Mouse (Mus musculus): ENCODE data around the gene Grpel1. TPM values are rescaled to one million over a fixed set of nuclear protein-coding genes. Genes with fewer than 3 reads are reported as not detected.

Gene Grpel1
- polyA plus RNA-seq, 1 experiment from 2014 or later = 47.0 TPM

DNA sequence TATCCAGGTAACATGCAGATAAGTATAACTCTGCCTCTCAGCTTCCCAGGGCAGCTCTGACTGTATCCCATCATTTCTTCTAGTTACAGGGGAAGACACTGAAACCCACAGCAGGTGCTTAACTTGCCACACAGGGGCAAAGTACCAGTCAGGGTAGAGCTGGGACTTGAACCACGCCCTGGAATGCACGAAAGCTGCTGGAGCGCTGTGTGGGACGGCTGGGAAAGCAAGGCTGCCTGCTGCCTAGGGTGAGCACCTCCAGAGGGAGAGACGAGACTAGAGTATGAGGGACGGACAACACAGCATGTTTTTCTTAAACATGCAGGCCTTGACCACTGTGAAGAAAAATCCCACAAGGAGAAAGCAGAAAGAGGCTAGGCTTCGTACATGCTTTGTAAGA lies 40.4 kb downstream of the Grpel1 start:
- ATAC-seq (no peak), DNase-seq (ENCODE audit: low read depth, low spot score) (no peak)
- CTCF ChIA-PET = interaction anchor here (1.4 to 1.9 kb wide), 2 partner anchors 22 to 33 kb away, joined by 3 to 5 read pairs; partner anchors contain the start of gene Tada2b
- no peak for TF ChIP-seq CTCF (IDR thresholded peaks at IDR 0.05)
- POLR2A ChIA-PET = no interaction called here
- in situ Hi-C loops (cut with MboI; ENCODE audit: low pct_unique_long_range_greater_than_20kb) = no loop called here
- no peaks in the 10 kb centered on the region for H3K27me3 ChIP-seq

DNA sequence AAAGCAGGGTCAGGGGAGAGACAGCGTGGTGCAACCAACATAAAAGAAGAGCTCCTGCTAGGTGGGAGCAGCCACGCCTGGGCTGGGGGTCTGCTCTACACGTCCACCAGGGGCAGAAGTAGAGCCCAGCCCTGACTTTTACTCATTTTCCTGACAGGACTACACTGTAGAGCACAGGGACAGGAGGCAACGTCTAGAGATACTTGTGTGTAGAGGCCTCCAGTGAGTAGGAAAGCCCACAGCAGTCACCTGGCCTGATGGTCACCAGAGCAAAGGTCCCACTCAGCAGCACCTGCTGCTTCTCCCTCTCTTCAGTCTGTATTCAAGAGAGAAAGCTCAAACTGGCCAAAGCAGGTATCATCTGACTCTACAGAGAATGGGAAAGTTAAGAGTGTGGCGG lies 40.8 kb downstream of the Grpel1 start:
- POLR2A ChIA-PET = no interaction called here

DNA sequence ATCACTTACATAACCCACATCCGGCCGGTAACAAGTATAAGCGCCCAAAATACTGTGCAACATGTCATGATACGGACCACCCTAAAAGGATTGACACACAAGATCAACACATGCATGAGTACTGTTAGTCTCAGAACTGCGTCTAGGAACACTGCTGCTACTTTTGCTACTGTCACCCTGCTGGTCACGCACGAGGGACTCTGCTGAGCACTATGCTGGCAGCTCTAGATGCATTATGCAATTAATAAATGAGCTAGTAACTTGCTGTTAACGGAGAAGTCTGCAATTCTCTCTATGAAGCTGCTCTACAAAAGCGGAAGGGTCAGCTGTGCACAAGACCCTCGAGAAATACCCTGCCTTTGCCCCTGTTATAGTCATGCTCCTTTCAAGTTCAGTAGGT lies 43.6 kb downstream of the Grpel1 start:
- DNase-seq (ENCODE audit: low read depth, low spot score) (no peak), ATAC-seq (no peak)
- H3K27me3 ChIP-seq = no peaks in the 10 kb centered on the region
- no peak for TF ChIP-seq CTCF (IDR thresholded peaks at IDR 0.05)
- CTCF ChIA-PET = interaction anchor here (1.0 to 2.5 kb wide), 3 partner anchors 7 to 20 kb away, joined by 4 to 7 read pairs (median 5); no protein-coding TSS in a partner anchor
- POLR2A ChIA-PET = no interaction called here
- in situ Hi-C loops (cut with MboI; ENCODE audit: low pct_unique_long_range_greater_than_20kb) = no loop called here

More for the DNA sequence above, 40.8 kb downstream of the Grpel1 start:
- DNase-seq (ENCODE audit: low read depth, low spot score) (no peak), ATAC-seq (no peak)
- no peak for TF ChIP-seq CTCF (IDR thresholded peaks at IDR 0.05)
- CTCF ChIA-PET = interaction anchor here (1.4 kb wide), 1 partner anchor 33 kb away, joined by 3 read pairs; no protein-coding TSS in a partner anchor
- H3K27me3 ChIP-seq = no peaks in the 10 kb centered on the region
- in situ Hi-C loops (cut with MboI; ENCODE audit: low pct_unique_long_range_greater_than_20kb) = no loop called here

DNA sequence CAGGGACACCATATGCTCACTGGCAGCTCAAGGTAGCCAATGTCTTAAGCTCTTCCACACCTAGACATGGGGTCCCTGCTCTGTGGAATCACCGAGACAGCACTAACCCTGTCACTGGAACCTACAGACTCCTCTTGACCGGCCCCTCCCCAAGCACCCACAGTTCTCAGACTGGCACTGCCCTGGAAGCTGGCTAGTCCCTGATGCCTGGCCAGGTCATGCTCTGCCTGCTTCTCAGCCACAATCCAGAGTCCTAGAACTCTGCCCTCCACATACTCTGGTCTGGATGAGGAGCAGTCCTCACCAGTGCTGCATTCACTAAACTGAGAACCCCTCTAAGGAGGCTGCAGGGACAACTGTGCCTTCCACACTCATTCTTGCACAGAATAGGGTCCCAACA lies 46.2 kb downstream of the Grpel1 start:
- CTCF ChIA-PET = interaction anchor here (1.2 to 1.7 kb wide), 2 partner anchors 12 to 231 kb away, joined by 4 to 5 read pairs; no protein-coding TSS in a partner anchor
- no peak for TF ChIP-seq CTCF (IDR thresholded peaks at IDR 0.05)
- POLR2A ChIA-PET = interaction anchor here (0.6 to 1.3 kb wide), 2 partner anchors 24 to 106 kb away, joined by 3 read pairs; no protein-coding TSS in a partner anchor
- in situ Hi-C loops (cut with MboI; ENCODE audit: low pct_unique_long_range_greater_than_20kb) = no loop called here
- ATAC-seq = no peak
- no peaks in the 10 kb centered on the region for H3K27me3 ChIP-seq
- no peak for DNase-seq (ENCODE audit: low read depth, low spot score)

DNA sequence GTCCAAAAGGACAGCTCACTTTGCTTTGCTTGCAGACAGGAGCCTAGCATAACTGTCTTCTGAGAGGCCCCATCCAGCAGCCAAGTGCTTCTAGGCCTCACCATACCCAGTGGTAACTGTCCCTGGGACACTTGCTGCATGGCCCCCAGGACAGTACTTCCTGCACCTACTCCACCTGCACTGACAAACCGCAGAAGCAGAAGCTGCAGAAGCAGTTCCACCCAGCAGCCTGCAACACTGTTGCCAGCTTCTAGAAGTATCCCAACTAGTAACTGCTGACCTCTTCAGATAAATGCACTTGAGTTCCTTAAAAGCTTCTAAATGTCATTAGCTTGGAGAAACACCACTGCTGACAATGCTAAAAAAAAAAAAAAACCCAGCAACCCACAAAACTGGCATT lies 50.3 kb downstream of the Grpel1 start:
- POLR2A ChIA-PET = interaction anchor here (1.0 to 1.1 kb wide), 2 partner anchors 9 to 51 kb away, joined by 3 read pairs; partner anchors contain the start of gene Grpel1
- no peak for DNase-seq (ENCODE audit: low read depth, low spot score)

DNA sequence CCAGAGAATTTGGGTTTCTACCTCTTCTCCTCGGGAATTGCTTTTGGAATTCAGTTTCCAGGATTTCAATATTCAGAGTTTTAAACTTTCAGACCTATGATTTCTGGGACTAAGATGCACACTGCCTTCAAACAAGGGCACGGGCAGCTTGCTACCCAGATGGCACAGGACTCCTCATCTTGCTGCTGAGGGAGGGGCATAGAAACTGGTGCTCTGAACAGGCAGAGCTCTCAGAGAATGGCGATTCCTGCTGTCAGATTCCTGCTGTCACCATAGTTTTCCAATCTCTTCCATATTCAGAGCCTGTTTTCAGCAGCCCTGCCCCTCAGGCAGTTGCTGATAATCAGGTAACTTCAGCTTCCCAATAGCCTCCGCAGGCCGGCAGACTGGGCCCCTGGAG lies 50.8 kb downstream of the Grpel1 start:
- CTCF ChIA-PET = interaction anchor here (0.9 to 1.0 kb wide), 2 partner anchors 10 to 16 kb away, joined by 3 read pairs; no protein-coding TSS in a partner anchor
- POLR2A ChIA-PET = interaction anchor here (1.0 to 1.1 kb wide), 2 partner anchors 8 to 51 kb away, joined by 3 read pairs; partner anchors contain the start of gene Grpel1
- no peak for ATAC-seq
- H3K27me3 ChIP-seq = no peaks in the 10 kb centered on the region
- no peak for DNase-seq (ENCODE audit: low read depth, low spot score)
- TF ChIP-seq CTCF (IDR thresholded peaks at IDR 0.05) = no peak
- in situ Hi-C loops (cut with MboI; ENCODE audit: low pct_unique_long_range_greater_than_20kb) = no loop called here

More for the DNA sequence above, 50.3 kb downstream of the Grpel1 start:
- in situ Hi-C loops (cut with MboI; ENCODE audit: low pct_unique_long_range_greater_than_20kb) = no loop called here
- ATAC-seq = no peak
- H3K27me3 ChIP-seq = no peaks in the 10 kb centered on the region
- no peak for TF ChIP-seq CTCF (IDR thresholded peaks at IDR 0.05)
- CTCF ChIA-PET = no interaction called here

DNA sequence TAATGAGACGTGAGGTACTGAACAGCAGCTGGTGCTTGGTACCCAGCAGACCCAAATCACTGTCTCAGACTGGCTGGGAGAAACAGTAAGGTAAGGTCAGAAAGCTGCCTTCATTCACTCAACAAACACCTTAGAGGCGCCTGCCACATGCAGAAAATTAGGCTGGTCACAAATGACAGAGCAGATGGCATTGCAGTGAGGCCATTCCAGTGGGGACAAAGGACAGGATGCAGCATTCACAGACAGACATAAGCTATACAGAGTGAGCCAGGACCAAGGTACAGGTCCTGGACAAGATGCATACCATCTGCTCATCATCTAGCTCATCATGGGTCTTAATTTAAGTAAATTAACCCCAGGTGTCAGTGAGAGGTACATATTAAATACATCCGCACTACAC lies 52.8 kb downstream of the Grpel1 start:
- TF ChIP-seq CTCF (IDR thresholded peaks at IDR 0.05) = no peak
- ATAC-seq (no peak), DNase-seq (ENCODE audit: low read depth, low spot score) (no peak)
- ChIA-PET CTCF (interaction anchor here (0.7 to 1.2 kb wide), 4 partner anchors 16 to 35 kb away, joined by 3 to 5 read pairs (median 4); no protein-coding TSS in a partner anchor), POLR2A (no interaction called here)
- in situ Hi-C loops (cut with MboI; ENCODE audit: low pct_unique_long_range_greater_than_20kb) = no loop called here
- H3K27me3 ChIP-seq = no peaks in the 10 kb centered on the region

DNA sequence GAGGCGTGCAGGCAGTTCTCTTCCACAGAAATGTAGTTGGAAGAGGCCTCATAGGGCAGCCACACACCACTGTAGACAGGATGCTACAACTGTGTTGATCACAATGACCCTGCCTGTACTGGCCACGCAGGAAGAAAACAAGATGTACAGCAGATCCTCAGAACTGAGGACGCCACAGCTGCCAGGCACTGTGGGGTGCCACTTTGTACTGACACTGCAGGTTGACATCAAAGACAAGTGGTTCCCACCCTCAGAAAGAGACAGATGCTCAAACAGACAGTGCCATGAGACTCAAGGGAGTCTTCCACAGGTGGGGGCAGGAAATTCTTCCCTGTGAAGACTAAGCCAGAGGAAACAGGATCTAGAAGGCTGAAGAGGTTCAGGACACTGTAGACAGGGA lies 55.0 kb downstream of the Grpel1 start:
- no peak for ATAC-seq
- no peak for TF ChIP-seq CTCF (IDR thresholded peaks at IDR 0.05)
- CTCF ChIA-PET = no interaction called here
- DNase-seq (ENCODE audit: low read depth, low spot score) = no peak
- H3K27me3 ChIP-seq = no peaks in the 10 kb centered on the region
- POLR2A ChIA-PET = no interaction called here
- in situ Hi-C loops (cut with MboI; ENCODE audit: low pct_unique_long_range_greater_than_20kb) = no loop called here

DNA sequence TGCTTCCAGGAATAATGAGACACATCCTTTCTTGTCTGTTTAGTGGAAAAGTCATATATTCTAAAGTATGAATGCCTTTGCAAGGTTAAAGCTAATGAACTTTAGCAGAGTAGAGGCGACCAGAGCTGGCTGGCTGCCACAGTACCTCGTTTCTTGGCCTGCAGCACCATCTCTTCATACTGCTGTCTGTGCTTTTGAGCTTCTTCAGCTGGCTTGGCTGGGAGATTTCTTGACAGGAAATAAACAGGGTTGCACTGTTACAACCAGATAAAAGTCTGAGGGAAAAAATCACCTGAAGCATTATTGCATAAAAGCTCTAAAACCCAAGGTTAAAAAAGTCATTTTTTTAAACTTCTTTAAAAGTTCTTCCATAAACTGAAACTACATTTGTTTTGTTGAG lies 58.0 kb downstream of the Grpel1 start:
- DNase-seq (ENCODE audit: low read depth, low spot score) = no peak
- in situ Hi-C loops (cut with MboI; ENCODE audit: low pct_unique_long_range_greater_than_20kb) = no loop called here
- no peak for TF ChIP-seq CTCF (IDR thresholded peaks at IDR 0.05)
- ChIA-PET CTCF (interaction anchor here (0.9 to 1.6 kb wide), 11 partner anchors 13 to 217 kb away, joined by 3 to 5 read pairs (median 4); no protein-coding TSS in a partner anchor), POLR2A (interaction anchor here (1.2 kb wide), 1 partner anchor 59 kb away, joined by 5 read pairs; no protein-coding TSS in a partner anchor)
- H3K27me3 ChIP-seq = no peaks in the 10 kb centered on the region
- ATAC-seq = no peak

DNA sequence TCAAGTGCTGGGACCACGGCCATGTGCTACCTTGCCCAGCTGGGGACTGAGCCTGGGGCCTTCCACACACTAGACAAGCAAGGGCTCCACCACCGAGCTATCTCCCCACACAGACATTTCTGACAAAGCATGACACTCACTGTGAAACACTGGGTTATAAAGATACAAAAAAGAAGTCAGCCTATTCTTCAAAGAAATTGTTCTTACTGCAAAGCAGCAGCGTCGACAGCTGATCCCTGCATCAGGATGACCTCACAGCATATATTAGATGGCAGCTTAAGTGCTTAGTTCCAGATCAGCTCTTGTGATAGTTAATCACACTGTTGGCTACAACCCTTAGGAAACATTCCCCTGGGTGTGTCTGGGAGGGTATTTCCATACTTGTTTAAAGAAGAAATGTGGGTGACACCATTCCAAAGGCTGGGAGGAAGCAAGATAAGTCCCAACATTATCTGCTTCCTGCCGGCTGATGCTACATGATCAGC lies 58.5 kb downstream of the Grpel1 start:
- ChIA-PET CTCF (interaction anchor here (0.8 to 1.6 kb wide), 11 partner anchors 13 to 216 kb away, joined by 3 to 5 read pairs (median 3); no protein-coding TSS in a partner anchor), POLR2A (interaction anchor here (1.2 kb wide), 1 partner anchor 59 kb away, joined by 5 read pairs; no protein-coding TSS in a partner anchor)
- in situ Hi-C loops (cut with MboI; ENCODE audit: low pct_unique_long_range_greater_than_20kb) = no loop called here
- no peaks in the 10 kb centered on the region for H3K27me3 ChIP-seq
- no peak for TF ChIP-seq CTCF (IDR thresholded peaks at IDR 0.05)
- peak; percentile 77 for DNase-seq (ENCODE audit: low read depth, low spot score)
- ATAC-seq = peak; percentile 58

Other genes starting within 250 kb of the Grpel1 start
- gene Sorcs2, start 66.9 kb upstream of the Grpel1 start, polyA plus RNA-seq (2021) = 9.9 TPM
- 27.2 TPM for gene Tada2b, start 19.3 kb downstream of the Grpel1 start, polyA plus RNA-seq (2021)
- gene Ccdc96, start 19.6 kb downstream of the Grpel1 start, polyA plus RNA-seq (2021) = 4.3 TPM
- 49.8 TPM for gene Tbc1d14, start 128.3 kb downstream of the Grpel1 start, polyA plus RNA-seq (2021)
- gene D5Ertd579e, start 231.0 kb downstream of the Grpel1 start, polyA plus RNA-seq (2021) = 71.5 TPM

Data from Patski (cell line).